Mouse (Mus musculus) spleen, adult 12 weeks (tissue): Measurements from ENCODE around the gene Nckap5l.

Source experiments
- DNase-seq: peaks from one replicate; pipeline ENCODE4 v3.0.0; 2022; ENCODE audit warnings: low spot score

The Nckap5l gene

DNA sequence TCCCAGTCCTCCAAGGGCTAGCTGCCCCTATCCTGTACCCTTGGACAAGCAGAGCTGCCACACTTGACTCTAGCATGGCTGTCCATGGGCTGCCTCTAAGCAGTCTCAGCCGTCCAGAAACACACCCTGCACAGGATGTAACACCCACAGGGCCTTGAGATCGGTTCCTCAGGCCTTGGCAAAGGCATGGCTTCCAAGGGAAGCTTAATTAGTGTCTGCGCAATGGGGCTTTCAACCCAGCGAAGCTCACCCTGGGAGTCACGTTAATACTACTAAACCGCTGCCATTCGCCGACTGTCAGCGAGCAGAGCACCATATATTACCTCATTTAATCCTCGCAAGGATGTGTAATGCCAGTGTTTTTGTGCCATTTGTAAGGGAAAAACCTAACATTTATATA, 26.5 kb downstream of the Nckap5l start:
- no peak for DNase-seq

DNA sequence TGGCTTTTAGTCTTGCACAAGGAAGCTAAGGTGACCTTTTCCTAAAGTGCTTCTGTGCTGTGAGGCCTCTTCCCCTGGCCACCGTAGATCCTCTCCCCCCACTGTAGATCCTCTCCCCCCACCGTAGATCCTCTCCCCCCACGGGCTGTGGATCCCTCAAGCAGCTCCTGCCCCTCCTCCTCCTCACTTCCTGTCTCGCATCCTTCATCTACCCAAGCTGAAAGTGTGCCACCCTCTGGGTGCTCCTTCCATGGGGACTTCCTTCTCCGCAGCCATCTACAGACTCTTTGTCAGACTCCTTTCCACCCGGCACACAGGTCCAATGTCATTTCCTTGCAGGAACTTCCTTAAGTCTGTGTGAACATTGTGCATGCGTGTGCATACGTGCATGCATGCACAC, 27.2 kb downstream of the Nckap5l start:
- DNase-seq = no peak

DNA sequence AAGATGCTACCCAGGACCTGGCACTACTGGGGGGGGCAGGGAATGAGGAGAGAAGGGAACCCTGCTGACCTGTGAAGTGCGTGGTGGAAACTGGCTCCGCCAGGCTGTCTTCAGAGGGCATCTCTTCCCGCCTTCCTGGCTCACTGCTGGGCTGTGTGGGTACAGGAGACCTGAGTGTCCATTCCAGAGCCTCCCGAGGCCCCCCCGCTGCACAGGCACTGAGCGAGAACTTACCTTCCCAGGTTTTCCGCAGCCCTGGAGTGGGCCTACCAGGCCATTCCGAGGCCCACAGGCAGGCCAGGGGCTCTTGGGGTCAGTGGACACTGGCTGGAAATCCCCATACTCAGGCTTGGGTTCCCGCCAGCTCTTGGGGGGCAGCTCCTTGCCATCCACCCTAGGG, 33.7 kb downstream of the Nckap5l start:
- no peak for DNase-seq

DNA sequence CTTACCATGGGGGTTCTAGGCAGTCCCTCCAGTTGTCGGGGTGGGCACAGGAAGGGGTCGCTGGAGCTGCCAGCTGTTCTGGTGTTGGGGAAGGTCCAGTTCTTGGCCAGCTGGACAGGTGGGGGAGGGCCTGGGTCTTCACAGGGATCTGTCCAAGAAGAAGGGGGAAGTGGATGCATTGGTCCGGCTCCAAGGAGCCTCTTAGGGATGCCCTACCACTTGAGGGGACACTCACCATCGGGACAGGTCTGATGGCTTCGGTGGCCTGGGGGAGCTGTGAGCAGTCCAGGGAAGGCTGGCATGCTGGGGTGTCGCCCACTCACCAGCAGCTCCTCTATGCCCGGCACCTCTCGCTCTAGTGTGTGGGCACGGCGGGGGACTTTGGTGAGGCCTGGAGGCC, 34.4 kb downstream of the Nckap5l start:
- DNase-seq = no peak

DNA sequence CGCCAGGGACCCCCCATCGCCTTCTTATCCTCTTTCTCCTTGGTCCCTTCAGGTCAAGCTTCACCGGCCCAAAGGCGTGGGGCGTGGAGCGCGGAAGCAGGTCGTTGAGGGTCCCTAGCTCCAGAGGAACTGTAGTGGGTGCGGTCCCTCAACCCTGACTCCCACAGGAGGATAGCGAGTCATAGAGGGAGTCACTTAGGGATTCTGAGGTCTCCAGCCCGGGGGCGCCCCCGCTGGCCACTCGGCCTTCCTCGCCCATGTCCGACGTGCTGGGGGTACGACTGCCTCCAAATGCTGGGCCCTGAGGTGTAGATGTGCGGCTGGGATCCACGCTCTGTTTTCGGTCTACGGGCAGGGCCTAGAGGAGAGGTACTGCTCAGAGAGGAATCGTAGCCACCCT, 35.0 kb downstream of the Nckap5l start:
- DNase-seq = no peak

DNA sequence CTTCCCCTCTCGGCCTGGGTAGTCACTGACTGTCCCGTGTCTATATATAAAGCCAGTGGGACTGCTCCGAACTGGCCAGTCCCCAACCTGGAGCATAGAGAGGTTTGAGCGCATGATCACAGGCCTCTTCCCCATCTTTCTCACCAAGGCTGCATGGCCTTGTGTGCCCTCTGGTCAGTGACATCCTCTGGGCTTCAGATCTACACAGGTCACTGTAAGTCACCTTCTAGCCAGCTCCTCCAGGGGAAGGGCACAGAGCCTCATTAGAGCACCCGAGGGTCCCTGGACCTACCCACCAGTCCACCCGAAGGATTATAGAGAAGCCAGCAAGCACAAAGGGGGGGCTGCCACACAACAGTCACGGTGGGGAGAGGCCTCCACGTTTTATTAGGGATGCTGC, 35.9 kb downstream of the Nckap5l start:
- DNase-seq = no peak

DNA sequence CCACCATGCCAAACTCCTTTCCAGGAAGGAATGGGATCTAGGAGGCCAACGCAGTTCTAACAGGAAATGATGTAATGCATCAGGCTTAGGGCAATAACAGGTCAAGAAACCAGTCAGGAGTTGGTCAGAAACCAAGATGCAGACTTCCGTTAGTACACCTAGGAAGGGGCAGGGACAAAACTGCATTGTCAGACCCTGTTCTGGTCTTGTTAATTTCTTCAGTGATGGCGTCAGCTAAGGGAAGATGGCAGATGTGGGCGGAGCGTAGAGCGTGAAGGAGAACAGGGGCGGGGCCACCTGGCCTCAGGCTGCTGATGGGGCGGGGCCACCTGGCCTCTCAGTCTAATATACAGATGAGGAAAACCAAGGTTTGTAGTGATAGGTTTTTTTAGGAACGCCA, 36.4 kb downstream of the Nckap5l start:
- DNase-seq = no peak

DNA sequence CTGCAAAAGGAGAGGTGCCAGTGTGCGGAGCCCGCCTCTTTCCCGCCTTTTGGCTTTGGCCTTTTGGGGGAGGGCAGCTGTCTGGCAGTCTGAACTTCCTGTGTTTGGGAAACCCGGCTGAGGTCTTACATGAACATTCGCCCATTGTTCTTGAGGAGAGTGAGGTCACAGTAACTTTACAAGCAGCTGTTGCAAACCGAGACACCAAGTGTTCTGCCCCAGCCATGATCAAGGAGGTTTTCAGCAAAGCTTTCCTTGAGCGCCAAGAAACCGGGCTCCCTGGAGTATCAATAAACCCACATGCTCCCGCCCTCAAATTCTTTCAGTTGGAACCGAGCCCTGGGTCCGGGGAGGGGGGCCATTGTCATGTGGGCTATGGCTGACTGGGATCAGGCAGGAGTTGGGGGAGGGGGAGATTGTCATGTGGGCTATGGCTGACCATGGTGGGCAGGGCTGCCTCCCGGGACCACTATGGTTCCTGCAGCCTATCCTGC, 37.0 kb downstream of the Nckap5l start:
- DNase-seq = no peak

DNA sequence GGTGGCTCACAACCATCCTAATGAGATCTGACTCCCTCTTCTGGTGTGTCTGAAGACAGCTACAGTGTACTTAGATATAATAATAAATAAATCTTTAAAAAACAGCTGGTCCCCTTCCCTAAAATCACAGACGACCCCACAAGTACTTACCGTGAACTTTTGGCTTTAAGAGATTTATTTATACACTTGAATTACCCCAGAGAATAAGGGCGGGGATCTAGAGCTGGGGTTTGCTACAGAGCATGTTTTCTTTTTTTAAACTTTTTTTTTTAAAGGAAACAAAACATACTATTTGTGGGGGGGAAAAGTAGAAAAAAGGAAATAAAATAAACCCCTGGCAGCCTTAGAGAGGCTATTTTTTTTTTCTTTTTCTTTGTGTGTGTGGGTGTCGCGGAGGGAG, 37.4 kb downstream of the Nckap5l start:
- no peak for DNase-seq

DNA sequence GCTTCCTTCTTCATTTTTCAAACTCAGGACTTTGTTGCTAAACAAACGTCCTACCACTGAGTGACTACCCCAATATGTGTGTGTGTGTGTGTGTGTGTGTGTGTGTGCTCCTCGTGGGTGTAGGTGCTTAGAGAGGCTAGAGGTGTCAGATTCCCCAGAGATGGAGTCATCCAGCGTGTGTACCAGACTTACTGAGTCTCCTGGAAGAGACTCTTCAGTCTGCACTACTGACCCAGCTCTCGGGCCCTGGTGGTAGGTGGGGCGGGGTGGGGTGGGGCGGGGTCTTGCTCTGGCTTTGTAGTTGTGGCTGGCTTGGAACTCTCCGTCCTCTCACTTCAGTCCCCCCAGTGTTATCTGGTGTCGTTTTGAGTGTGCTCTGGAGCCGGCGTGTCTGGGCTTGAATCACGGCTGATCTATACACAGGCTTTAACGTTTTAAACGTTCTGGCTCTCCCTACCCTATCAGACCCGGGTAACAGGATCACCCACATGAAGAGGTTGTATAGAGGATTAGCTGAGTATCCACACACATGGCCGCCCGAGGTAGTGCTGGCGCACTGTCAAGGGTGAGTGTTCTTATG, 39.8 kb downstream of the Nckap5l start:
- DNase-seq = no peak

DNA sequence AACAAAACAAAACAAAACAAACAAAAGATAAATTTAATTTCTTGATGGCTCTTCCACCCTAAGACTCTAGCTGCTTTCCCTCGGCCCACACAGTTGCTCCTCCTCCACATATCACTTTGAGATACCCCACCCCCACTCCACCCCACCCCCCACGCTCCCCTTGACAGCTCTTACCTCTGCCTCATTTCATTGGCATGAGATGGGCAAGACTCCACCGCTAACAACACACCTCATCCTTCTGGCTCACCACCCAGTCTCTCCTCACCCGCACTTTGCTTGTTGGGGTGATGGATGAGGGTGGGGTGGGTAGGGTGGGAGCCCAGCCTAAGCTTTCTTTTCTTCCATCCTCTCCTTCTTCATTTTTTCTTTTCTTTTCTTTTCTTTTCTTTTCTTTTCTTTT, 40.6 kb downstream of the Nckap5l start:
- no peak for DNase-seq

DNA sequence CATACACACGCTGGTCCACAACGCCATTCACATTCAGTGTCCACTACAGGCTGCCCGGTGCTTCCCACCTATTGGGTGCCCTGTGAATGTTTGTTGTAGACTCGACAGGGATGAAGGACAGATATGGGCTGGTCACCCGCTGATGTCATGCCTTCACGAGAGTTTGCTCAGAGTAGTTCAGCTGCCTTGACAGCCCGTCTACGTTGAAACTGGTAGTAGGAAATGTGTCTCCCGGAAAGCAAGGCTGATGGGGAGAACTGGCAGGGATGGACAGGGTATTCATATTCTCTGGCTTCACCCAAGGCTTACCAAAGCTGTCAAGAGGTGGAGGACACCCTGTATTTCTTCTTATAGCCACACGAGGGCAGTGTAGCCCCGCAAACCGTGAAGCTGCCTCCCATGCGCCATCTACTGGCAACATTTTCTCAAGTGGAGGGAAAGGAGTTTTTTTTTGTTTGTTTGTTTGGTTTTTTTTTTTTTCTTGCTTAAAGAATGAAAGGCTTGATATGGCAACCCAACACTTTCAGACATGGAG, 41.1 kb downstream of the Nckap5l start:
- DNase-seq = peak; percentile 69

DNA sequence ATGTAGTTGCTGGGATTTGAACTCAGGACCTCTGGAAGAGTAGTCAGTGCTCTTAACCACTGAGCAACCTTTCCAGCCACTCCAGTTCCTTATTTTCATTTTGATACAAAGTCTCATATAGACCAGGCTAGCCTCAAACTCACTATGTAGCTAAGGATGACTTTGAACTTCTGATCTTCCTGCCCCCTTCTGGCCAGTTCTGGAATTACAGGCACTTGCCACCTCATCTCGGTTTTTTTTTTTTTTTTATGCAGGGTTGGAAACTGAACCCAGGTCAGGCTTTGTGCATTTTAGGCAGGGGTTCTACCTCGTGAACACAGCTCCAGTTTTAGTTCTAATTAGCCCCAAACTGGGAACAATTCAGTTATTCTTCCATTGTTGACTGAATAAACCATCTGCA, 41.8 kb downstream of the Nckap5l start:
- peak; percentile 35 for DNase-seq

DNA sequence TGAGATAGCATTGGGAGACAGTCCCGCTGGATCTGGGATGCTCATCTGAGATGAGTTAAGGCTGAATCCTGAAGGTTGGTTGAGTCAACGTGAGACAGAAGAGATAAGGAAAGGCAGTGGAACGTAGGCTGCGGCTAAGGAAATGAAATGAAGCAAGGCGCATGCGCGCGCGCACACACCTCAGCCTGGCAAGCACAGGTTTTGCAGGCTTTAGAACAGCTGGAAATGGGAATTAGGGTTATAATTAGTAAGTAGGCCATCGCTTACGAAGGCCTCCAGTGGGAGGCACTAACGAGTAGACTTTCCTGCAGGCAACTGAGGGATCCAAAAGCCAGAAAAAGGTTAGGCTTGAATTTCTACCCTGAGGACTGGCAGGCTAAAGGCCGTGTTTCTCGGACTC, 45.8 kb downstream of the Nckap5l start:
- DNase-seq = no peak

DNA sequence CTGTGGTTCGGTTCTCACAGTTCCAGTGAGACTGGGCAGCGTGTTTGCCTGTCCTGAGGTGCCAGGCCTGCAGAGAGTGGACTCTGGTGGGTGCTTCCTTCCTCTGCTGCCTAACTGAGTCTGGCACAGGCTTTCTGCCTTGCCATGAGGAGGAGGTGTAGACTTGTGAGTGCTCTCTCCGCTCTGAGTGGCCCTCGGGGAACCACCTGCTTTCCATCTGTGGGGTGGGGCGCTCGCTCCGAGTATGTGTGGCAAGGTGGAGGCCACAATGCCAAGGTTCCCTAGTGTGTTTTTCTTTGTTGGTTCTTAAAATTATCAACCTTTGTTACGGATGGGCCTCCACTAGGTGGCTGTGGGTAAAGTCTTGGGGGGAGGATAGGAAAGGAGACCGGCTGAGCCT, 48.7 kb downstream of the Nckap5l start:
- no peak for DNase-seq

DNA sequence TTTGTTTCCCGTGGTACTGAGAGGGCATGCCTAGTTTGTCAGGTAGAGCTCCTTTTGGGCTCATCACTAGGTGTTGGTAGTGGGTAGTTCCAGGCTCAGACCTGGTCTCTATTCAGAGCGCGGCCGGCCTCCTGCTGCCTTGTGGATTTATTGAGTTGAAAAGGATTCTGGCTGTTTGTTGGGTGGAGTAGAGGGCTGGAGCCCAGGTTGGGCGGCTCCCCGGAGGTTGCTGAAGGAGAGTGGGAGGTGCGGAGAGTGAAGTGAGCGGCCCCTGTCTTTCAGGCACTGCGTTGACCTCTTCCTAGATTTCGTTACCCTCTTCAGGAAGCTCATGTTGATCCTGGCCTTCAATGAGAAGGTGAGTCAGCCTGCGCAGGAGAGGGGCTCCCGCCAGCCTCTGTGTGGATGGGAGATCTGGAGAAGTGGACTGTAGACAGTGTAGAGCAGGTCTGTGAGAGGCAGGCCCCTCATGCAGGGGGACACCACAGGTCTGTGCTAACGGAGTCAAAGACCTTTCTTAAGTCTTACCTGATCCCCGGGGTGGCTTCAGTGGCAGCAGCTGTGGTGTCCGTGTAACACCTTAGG, 50.5 kb downstream of the Nckap5l start:
- DNase-seq = no peak

DNA sequence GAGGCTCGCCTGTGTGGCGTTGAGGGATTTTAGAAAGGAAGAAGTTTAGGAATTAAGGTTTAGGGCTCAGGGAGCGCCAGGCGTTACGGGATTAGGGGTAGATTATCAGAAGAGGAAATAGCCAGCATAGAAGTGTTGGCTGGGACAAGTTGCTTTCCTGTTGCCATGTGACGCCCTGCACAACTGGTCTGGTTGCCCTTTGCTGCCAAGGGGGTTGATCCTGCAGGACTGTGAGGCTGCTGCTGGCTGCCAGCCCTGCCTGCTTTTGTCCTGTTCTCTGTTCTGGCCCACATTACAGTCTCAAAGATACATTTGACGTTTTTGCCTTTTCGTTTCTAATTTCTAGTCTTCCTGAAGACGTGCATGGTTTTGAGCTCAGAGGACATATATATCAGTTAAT, 52.4 kb downstream of the Nckap5l start:
- DNase-seq = no peak

DNA sequence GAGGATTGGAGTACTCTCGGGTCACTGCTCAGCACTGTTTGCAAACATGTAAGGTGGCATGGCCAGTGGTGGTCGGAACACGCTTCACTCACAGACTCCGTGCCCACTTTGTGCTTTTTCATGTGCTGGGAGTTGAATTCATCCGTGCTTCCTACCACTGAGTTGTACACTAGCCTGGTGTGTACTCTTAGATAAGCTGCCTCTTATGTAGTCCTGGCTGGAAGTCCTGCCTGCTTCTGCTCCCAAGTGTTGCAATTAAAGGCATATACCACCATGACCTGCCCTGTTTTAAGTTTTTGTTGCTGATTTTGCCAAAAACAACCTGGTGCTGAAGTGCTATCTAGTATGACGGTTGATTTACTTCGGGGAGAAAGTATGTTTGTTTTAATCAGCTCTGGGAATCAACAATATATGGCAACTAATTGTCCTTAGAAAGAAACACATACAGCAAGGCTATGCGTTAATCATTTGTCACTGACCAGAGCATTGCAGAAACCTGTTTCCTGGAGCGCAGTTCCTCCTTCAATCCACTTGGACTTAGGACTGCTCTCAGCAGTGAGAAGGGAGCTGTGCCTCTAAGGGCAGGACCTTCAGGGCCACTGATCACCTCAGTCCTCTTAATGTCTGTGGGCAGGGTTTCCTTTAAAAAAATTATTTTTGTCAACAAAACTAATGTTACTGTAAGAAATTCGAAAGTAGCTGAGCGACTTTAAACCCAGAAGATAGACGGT, 54.2 kb downstream of the Nckap5l start:
- no peak for DNase-seq

DNA sequence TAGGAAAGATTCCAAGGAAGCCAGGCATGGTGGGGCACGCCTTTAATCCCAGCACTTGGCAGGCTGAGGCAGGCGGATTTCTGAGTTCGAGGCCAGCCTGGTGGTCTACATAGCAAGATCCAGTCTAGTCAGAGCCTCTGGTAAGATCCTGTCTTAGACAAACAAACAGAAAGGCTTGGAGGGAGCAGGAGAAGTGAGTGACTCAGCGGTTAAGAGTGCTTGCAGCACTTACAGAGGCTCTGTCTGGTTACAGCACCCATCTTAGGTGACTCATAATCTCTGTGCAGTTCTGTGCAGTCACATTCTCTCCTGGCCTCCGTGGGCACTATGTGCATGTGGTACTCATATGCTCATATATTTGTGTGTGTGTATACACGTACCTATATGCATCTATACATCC, 56.9 kb downstream of the Nckap5l start:
- no peak for DNase-seq

DNA sequence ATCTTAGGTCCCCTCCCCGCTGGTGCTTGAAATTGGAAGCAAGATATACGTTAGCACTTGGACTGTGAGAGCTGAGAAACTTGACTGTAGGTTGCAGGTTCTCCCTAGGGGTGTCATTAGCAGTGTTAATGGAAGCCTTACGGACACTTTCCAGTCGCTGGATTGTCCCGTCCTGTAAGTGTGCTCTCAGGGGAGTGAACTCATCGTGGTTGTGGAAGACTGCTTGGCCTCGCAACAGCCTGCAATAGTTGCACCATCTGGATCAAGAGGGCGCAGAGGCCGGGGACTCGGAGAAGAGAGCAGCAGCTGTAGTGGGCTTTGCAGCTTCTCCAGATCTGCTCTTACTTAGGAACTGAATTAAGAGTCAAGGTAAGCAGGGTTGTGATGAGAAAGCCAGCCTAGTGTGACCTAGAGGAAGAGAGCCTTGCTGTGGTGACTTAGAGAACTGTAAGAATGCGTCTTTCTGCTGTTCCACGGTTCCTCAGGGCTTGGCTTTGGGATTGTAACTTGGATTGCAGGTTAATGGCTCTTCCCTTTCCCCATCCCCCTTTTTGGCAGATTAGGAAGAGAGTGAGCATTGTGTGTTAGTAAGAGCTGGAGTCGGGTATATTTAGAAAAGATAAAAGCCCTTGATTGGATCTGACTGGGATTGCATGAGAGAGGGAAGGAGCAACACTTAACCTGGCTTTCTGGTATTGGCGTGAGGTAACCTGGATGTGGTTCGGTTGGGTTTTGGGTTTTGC, 57.9 kb downstream of the Nckap5l start:
- no peak for DNase-seq

DNA sequence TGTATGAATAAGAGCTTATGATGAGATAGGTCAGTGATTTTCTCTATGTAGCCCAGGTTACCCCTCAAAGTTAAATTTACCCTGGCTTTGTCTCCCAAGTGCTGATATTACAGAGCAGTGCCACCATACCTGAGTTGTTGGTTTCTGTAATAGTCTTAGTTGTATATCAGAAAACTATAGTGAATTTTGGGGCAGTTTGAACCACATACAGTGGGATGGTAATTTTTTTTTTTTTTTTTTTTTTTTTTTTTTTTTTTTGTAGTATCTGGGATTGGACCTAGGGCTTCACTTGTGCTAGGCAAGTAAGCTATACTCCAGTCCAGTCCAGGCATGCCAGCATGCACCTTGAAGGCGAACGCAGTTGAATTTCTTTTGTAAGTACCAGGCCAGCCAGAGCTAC, 59.9 kb downstream of the Nckap5l start:
- DNase-seq = no peak

DNA sequence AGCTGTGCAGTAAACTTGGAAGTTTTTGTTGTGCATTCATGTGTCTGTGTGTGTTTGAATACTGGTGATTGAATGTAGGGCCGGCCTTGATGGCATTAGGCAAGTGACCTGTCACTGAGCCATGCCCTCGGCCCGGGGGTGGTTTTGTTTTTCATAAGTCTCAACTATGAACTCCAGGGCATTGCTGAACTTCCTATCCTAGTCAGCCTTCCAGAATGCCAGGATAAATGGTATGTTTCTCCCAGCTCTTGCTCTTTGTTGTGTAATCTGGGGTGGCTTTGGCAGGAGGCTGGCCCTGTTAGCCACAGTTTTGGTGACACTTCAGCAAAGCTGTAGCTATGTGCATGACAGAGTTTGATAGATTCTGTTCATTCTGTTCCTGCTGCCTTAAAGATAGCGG, 60.7 kb downstream of the Nckap5l start:
- no peak for DNase-seq

DNA sequence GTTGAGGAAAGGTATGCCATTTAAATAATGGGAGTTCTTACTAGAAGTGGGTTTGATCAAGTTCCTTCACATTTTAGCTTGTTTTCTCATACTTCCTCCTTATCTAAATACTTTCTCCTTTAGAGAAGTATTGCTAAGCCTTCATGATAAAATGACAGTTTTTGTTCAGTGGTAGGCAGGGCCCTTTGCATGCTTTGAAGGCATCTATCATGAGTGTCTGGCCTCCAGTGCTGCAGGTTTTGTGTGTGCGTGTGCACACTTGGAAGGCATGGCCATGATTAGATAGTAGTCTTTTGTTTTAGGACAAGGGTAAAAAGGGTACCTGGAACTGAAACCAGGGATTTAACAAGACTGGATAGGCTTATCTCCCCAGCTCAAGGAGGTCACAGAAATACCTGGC, 61.1 kb downstream of the Nckap5l start:
- DNase-seq = no peak
